Mouse (Mus musculus) erythroid progenitor cell, adult 5-6 weeks (primary cell): ENCODE measurements around the gene Pinlyp. TPM values are rescaled to one million over a fixed set of nuclear protein-coding genes. Genes with fewer than 3 reads are reported as not detected.

Experiments
- ATAC-seq: replicated peaks from 2 replicates; pipeline ENCODE4 v1.8.0; 2016; ENCODE audit warnings: moderate number of reproducible peaks, mild to moderate bottlenecking, moderate TSS enrichment, inconsistent platforms; ENCODE audit not compliant: poor library complexity, low FRiP score, severe bottlenecking
- total RNA-seq, 2 experiments: library from RNA; stranded (forward) in 1 of 2; stranded (reverse) in 1 of 2; fragments of 150-400 nt in 1 of 2; fragments of 186-747, 209-891 nt in 1 of 2; gene quantifications; 2 replicates each; pipeline versions ENCODE4 v1.2.3 to v1.2.4; 2015 to 2017; ENCODE audit warnings: low replicate concordance in 2 of 2

Gene Pinlyp
- total RNA-seq, 2 experiments from 2014 or later: not detected

DNA sequence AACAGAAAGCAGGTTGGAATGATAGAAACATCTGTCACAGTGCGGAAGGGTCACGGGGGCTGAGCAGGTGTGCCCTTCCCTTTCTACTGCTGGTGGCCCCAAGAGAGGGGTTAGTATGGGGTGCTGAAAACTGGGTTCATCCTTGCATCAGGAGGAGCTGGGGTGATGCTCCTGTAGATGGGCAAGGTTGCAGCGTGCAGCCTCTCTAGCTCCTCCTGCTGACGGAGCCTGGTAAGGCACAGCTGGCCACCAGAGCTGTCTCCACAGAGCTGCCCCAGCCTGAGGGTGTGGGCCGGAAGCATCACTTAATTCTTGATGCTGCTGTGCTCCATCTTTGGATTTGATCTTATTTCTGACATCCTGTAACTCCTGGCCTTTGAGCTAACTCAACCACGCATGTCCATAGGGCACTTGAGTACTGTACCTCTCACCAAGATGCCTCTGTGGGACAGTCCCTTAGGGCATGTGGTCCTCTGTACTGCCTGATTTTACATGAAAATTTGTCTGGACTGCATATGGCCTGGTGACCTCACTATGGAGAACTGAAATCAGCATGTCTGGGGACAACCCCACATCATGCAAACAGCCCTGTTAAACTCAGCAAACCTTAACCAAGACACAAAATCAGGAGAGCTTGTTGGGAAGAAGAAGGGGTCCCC, 18.8 kb upstream of the Pinlyp start:
- ATAC-seq: peak; percentile 82

DNA sequence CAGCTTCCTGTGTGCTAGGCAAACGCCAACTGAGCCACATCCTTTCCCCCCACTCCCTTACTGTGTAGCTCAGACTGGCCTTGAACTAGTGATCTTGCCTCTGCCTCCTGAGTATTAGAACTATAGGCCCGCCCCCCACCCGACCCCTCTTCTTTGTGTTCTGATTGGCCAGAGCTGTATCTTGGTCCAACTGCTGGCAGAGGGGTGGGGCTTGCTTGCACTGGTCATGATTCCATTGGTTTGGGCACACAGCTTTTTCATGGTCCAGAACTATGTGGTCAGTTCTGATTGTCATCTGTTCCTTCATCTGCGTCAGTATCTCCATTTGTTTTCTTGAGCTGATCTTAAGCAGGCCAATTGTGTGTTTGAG, 17.9 kb upstream of the Pinlyp start:
- ATAC-seq: no peak

DNA sequence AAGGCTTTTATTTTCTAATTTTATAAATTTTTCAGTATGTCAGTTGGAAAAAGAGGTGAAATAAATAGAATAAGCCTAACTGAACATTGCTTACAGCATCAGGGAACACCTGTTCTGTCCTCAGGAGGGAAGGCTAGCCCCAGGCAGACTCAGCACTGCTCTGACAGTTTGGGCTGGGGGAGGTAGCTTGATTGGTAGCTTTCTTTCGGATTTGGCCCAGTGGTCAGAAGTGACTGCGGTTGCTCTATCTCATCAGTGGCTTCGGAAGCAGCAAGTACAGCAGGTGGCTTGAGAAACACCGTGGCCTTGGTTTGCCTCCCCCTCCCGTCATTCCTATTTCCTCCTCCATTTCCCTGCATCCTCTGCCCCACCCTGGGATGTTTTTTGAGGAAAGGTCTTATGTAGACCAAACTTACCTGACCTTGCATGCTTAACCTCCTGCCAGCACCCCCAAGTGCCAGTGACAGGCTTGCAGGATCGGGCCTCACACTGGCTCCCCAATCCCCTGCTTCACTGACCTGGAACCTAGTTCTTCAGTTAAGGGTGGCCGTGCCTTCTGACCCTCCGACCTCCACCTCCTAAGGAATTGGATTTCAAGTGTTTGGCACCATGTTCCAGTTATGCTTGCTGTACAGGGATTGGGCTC, 17.4 kb upstream of the Pinlyp start:
- ATAC-seq: no peak

DNA sequence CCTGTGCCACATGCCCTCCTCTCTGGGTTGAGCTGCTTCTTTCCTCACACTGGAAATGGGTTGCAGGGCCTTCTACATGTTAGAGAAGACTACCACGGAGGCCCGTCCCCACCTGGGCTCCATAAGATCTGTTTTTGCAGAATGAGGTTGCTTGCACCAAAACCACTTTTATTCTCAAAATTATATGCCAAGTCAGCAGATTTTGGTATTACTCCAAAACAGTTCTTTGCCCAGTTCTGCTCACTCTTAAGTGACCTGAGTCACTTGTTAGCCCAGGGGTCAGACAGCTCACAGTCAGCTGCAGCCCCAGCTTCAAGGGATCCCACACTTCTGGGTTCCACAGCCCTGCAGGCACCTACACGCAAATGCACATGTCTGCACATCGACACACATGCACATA, 15.5 kb upstream of the Pinlyp start:
- ATAC-seq: no peak

DNA sequence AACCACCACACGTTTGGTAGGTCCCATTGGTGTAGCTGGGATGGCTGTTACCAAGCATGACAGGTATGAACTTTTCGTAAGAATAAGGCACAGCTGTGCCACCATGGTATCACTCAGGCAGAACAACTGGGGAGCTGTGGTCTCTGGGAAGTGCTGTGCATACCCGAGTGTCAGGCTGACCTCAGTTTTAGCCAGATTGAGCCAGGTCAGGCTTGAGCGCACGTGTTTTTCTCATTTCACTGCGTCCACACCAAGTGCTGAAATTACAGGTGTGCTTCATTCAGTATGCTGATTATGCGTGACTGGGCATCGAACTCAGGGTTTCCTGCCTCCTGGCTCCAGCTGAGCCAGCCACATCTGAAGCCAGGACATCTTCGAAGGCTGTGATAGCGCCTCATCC, 9.9 kb upstream of the Pinlyp start:
- ATAC-seq: no peak

DNA sequence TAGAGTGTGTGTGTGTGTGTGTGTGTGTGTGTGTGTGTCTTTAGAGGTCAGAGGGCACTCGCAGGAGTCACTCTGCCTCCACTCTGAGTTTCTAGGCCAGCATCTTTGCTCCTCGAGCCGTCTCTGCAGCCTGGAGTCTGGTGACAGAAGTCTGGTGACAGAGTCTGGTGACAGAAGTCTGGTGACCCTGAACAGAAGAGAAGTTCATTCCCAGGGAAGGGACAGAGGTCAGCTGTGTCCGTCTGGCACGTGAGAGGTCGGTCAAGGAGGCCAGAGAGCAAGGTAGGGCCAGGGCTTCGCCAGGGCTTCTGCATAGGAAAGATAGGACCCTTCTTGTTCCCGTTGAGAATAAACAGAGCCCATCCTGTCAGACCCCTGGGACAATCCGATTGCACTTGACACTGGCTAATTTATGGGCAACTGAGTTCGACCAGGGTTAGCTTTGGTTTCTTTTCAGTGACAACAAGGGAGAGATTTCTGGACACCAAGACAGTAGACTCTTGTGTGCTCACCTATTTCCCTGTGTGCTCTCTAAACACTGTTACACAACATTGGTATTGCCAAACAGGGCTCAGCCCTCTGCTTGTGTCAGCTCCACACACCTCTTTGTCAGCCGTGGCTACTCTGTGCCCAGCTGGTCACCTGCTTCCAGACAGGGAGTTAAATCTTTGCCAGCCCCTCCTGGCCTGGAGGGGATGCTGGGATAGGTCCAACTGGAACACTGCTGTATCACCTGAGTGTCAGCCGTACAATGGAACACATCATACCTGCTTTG, 6.3 kb upstream of the Pinlyp start:
- ATAC-seq: no peak

DNA sequence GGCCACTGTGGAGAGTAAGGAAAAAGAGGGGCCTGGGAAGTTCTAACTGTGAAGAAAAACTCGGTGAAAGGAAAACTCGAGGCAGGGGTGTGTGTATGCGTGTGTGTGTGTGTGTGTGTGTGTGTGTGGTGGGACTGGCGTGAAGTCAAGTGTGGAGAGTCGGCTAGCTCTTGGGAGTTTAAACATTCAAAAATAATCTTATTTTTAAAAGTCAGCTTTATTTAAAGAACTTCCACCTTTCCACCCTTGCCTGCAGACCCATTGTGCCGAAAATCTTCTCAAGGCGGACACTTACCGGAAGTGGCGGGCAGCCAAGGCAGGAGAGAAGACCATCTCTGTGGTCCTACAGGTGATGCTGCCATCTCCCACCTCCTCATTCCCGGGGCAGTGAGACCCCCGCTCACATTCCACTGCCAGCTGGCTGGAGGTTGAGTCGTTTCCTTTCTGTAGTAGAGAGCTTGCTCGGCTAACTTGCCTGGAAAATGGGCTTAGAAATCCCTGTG, 1.7 kb upstream of the Pinlyp start:
- ATAC-seq: no peak

DNA sequence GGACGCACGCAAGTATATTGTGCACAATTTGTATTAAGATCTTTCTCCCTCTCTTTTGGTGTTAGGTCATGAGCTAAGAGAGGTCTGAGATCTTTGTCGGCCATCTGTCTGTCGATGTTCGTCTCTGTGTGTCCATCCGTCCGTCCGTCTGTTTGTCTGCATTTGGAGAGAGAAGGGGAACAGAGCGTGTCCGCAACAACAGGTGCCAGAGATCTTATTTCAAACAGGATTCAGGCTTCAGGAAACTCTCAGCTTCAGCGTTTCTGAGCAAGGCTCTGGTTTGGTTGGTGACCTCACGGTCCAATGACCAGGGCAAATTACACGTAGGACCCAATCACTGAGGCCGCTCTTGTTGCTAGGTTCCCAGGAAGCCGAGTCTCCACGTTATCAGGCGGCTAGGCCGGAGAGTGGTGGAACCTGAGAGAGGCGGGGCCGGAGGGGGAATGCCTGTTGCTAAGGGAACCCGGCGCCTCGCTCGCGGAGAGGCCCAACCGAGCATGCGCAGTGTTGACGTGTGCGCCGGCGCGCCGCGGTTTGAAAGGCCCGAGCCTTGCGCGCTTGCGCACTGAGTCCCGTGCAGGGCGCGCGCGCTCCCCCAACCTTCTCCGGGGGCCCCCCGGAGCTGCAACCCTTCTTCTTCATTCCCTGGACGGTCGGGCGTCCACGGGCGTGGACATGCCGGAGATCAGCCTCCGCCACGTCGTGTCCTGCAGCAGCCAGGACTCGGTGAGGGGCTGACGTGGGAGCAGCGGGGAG, 894 bp upstream of the Pinlyp start:
- ATAC-seq: peak; percentile 99

DNA sequence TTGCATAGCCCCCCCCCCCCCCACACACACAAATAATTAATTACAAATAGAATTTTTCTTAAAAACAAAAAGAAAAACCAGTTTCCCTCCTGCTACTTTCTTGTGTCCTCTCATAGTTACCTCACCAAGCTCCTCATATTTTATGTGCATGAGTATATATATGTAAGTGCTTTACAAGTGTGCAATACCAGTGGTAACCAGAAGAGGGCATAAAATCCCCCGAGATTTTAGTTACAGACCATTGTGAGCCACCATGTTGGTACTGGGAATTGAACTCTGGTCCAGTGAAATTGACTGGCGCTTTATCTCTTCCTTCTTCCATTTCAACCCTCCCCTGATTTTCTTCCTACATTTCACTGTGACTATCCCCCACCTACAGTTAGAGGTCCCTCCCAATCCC, 1.4 kb downstream of the Pinlyp start:
- no peak for ATAC-seq

DNA sequence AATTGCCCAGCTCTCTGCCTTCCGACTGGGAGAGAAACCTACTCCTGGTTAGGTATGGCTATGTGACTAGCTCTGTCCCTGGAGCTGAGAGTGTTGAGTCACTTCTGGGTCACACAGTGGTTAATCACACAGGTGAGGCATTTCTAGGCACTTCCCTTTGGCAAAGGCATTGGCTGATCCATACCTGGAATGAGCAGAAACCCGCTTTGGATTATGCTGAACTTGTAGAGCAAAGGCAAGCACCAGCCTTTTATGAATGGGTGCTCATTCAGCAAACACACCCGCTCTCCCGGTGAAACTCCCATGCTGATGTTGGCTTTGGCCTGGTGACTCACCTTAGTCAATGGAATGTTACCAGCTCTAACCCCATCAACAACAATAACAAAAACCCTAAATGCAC, 6.2 kb downstream of the Pinlyp start:
- ATAC-seq: no peak

DNA sequence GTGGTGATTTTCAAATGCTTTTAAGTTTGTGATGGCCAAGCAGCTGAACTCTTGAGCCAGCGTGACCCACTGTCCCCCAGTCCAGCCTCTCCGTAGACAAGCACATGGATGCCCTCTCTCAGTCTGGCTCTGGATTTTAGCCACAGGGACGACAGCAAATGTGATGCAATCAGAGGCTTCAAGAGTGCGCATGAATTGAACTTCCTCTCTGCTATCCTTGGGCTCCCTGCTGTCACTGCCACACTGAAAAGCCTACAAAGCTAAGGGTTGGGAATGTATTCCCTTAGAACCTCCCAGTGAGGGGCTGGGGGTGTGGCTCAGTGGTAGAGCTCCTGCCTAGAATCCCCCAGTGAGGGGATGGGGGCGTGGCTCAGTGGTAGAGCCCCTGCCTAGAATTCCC, 7.2 kb downstream of the Pinlyp start:
- no peak for ATAC-seq

DNA sequence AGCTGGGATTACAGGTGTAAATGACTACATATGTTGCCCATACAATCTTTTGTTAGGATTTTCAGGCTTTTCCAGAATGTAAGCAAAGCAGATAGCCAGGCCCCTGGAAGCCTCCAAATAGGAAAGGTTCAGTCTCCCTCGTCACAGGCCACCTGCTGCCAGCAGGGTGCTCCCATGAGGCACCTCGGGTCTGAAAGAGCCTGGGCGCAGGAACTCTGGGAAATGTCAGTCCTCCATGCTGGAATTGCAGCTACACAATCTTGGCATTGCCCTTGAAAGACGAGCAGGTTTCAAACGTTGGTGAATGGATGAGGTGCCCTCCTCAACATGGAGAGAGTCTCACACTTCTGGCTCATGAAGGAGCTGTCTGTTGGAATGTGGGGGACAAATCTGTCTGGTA, 7.8 kb downstream of the Pinlyp start:
- ATAC-seq: no peak

DNA sequence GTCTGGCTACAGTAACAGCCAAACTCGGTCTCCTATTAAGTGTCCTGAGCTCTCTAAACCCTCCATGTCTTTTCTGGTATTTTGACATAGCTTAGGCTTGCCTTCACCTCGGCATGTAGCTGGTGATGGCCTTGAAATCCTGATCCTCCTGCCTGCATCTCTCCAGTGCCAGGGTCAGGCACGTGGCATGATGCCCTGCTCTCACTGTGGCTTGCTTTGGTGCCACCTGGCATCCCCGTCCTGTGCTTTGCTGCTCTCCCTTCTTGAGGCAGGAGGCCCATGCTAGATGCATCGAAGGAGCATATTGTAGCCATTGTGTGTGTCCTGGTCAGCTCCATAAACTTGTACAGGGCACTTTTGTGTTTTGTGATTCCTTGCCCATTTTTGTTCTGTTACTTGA, 8.3 kb downstream of the Pinlyp start:
- no peak for ATAC-seq

DNA sequence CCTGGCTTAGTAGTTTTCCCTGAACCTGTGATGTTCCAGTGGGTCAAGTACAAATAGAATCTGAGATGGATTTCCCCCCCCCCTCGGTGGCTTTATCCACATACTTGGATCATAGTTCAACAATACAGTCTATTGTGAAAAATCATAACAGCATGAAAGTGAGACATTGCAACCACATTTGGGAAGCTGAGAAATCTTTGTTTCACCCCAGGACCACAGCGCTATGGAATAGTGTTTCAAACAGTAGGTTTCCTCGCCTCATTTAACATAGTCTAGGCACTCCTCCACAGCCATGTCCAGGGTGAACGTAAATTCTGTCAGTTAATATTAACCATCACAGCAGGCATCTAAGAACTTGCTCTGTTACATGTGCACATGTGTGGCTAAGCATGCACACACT, 8.8 kb downstream of the Pinlyp start:
- no peak for ATAC-seq

DNA sequence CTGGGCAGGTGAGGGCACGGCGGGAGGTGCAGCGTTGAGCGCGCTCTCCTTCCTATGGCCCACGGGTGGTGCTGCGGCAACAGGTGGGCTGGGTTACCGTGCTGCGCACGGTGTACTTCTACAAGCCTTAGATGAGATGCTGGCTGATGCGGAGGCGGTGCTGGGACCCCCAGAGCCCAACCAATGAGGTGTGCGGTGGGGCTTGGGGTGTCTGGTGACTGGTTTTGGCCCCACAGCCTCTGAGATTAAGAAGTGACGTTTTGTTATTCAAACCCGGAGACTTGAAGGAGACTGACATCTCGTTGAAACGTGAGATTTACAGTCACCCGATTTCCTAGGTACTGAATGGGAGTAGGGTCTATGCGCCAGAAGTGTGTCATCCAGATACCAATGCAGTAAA, 11.6 kb downstream of the Pinlyp start:
- ATAC-seq: no peak

DNA sequence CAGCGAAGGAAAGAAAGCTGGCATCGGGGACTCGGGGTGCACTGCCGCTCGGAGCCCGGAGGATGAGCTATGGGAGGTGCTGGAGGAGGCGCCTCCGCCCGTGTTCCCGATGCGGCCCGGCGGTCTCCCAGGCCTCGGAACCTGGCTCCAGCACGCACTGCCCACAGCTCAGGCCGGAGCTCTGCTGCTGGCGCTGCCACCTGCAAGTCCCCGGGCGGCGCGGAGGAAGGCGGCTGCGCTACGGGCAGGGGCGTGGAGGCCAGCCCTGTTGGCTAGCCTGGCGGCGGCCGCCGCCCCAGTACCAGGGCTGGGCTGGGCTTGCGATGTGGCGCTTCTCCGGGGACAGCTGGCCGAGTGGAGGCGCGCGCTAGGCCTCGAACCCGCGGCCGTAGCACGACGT, 12.1 kb downstream of the Pinlyp start:
- no peak for ATAC-seq

DNA sequence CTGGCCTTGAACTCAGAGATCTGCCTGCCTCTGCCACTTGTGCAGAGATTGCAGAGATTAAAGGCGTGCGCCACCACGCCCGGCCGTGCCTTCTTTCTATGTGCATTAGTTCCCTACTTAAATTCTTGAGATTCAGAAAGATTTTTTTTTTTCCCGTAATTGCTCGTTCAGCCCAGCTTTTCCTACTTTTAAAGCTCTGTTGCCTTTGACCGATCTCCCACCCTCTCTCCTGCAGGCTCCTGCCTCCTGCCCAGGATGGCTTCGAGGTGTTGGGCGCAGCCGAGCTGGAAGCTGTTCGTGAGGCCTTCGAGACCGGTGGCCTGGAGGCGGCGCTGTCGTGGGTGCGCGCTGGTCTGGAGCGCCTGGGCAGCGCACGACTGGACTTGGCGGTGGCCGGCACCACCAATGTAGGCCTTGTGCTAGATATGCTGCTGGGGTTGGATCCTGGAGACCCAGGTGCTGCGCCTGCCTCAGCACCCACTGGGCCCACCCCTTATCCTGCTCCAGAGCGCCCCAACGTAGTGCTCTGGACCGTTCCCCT, 12.8 kb downstream of the Pinlyp start:
- ATAC-seq: no peak

DNA sequence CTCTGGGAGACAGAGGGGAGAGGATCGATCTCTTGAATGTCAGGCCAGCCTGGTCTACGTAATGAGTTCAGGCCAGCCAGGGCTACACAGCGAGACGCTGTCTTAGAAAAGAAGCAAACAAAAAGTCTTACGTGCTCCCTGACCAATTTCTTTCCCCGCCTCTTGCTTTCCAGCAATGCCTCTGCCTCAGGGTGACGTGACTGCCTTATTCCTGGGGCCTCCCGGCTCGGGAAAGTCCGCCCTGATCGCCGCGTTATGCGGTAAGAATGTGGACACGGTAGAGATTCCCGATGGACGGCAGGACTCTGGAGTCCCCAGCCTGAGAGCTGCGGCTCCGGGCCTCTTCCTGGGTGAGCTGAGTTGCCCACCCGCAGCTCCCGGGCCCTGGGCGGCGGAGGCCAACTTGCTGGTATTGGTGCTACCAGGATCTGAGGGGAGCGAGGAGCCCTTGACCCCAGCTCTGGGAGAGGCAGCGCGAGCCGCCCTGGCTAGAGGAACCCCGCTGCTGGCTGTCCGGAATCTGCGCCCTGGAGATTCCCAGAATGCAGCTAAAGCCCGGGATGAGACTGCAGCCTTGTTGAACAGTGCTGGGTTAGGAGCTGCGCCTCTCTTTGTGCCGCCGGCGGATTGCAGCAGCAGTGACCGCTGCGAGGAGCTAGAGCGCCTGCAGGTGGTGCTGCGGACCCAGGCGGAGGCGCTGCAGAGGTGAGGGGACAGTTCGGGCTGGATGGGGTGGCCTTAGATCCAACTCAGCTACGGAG, 14.5 kb downstream of the Pinlyp start:
- ATAC-seq: peak; percentile 56
